Mouse (Mus musculus): ENCODE measurements around the gene Zdhhc8.

GRCm38 (mm10) chr16:18233919-18234670, 841 bp downstream of the Zdhhc8 start:
- no peak for TF ChIP-seq CTCF (IDR thresholded peaks at IDR 0.05; ENCODE audit: insufficient read depth, low read depth, low read length)
- no peak for TF ChIP-seq POLR2A (IDR thresholded peaks at IDR 0.05; ENCODE audit: insufficient read depth, low read depth, low read length)
